Mouse (Mus musculus) kidney, embryonic 15.5 days (tissue): ENCODE data around the gene Arhgap36. TPM values are rescaled to one million over a fixed set of nuclear protein-coding genes. Genes with fewer than 3 reads are reported as not detected.

Experiments used
- ATAC-seq: fragments of 200-750 bp; cut with Nextera tagmentation; replicated peaks from 2 replicates; pipeline ENCODE4 v1.8.0; 2017; ENCODE audit warnings: moderate TSS enrichment; ENCODE audit not compliant: low FRiP score
- H3K27ac ChIP-seq: fragments of 300-500 bp; sonication (generic); 2 replicates; pipeline ENCODE4 v1.5.1; 2015; ENCODE audit warnings: mild to moderate bottlenecking, inconsistent platforms
- H3K27me3 ChIP-seq: fragments of 300-500 bp; sonication (generic); 2 replicates; pipeline ENCODE4 v1.6.1; 2015; ENCODE audit warnings: inconsistent platforms
- H3K36me3 ChIP-seq: fragments of 300-500 bp; sonication (generic); 2 replicates; pipeline ENCODE4 v1.6.1; 2015; ENCODE audit warnings: inconsistent platforms
- H3K4me1 ChIP-seq: fragments of 300-500 bp; sonication (generic); 2 replicates; pipeline ENCODE4 v1.6.1; 2015; ENCODE audit warnings: inconsistent platforms
- H3K4me2 ChIP-seq: fragments of 300-500 bp; sonication (generic); 2 replicates; pipeline ENCODE4 v1.6.1; 2015; ENCODE audit warnings: moderate library complexity, mild to moderate bottlenecking, inconsistent platforms
- H3K4me3 ChIP-seq: fragments of 300-500 bp; sonication (generic); replicated peaks from 2 replicates; pipeline ENCODE4 v1.5.1; 2015; ENCODE audit warnings: mild to moderate bottlenecking, inconsistent platforms
- H3K9ac ChIP-seq: fragments of 300-500 bp; sonication (generic); 2 replicates; pipeline ENCODE4 v1.6.1; 2015; ENCODE audit warnings: mild to moderate bottlenecking, inconsistent platforms
- H3K9me3 ChIP-seq: fragments of 300-500 bp; sonication (generic); replicated peaks from 2 replicates; pipeline ENCODE4 v1.6.1; 2016; ENCODE audit warnings: inconsistent platforms
- WGBS: fragments of 180-500 bp; shearing (Covaris S2); methylation state at CpG from one replicate; pipeline ENCODE4 v1.1.7; 2015; ENCODE audit warnings: mixed read lengths; 5-methylcytosine and 5-hydroxymethylcytosine counted together
- polyA plus RNA-seq: library from polyadenylated mRNA; unstranded; fragments of >200 nt; fragmentation: Nextera tagmentation; extraction: Ambion mirVana; gene quantifications from 2 replicates; pipeline ENCODE4 v1.2.1, GENCODE M21; 2015

Arhgap36 gene
- 5.1 and 8.0 TPM in 2 replicates for polyA plus RNA-seq

DNA sequence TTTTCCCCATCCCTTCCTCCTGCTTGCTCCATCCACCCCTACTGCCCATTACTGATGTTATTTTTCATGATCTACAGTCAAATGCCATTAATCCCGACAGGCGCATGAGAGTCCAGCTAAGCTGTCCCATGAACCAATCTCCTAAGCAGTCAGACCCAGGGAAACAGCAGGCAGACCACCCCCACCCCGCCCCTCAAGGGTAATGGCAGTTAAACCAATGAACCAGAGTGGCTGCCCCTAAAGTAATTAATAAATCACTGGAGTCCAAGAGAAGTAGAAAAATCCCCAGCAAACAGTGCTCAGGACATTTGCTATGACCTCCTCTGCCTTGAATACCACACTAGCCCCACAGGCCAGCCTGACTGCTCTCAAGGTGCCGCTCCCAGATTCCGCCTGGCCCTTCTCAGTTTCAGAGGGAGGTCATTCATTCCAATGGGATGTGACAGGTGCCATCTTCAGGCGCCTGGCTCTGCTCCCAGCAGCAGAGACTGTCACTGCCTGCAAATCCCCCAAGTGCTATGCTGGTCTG is at the start of gene Arhgap36:
TSS of gene Arhgap36 (plus strand) at position 504 of the 529 bp plus-strand sequence.
- Histone ChIP-seq H3K9me3 (no peaks in the 10 kb centered on the region), H3K27me3 (peaks cover 10% of the 10 kb centered on the region), H3K4me1 (no peaks in the 10 kb centered on the region), H3K4me3 (no peak within 1 kb of the TSS), H3K27ac (no peak within 1 kb of the TSS), H3K36me3 (no peaks in the 10 kb centered on the region), H3K9ac (no peak within 1 kb of the TSS), H3K4me2 (no peak within 1 kb of the TSS)
- ATAC-seq = peak; percentile 67
- 38% methylated on average over 6 of the region's 6 CpGs for WGBS

DNA sequence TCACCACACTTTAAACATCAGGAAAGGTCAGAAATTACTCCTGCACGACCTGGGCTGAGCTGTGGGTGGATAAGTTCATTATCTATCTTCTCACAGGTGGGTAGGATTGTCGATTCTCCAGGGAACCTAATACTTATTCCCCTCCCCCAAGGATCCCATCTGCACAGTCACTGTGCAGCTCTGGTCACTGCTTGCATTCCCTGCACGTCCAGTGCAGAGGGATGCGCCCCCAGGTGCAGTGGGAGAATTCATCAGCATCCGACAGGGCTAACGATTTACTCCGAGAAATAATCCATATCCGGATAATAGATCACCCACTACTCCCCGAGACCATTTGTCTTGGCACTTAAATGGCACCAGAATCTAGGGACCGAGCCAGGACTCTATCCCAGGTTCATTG is 6.0 kb upstream of the Arhgap36 start:
- no peak for ATAC-seq
- 53% methylated on average over 10 of the region's 10 CpGs for WGBS
- Histone ChIP-seq H3K4me2 (no peak overlapping the region), H3K27me3 (peaks cover 6% of the 10 kb centered on the region), H3K27ac (no peak overlapping the region), H3K4me3 (no peak overlapping the region), H3K9ac (no peak overlapping the region), H3K9me3 (no peaks in the 10 kb centered on the region), H3K4me1 (no peaks in the 10 kb centered on the region), H3K36me3 (no peaks in the 10 kb centered on the region)

DNA sequence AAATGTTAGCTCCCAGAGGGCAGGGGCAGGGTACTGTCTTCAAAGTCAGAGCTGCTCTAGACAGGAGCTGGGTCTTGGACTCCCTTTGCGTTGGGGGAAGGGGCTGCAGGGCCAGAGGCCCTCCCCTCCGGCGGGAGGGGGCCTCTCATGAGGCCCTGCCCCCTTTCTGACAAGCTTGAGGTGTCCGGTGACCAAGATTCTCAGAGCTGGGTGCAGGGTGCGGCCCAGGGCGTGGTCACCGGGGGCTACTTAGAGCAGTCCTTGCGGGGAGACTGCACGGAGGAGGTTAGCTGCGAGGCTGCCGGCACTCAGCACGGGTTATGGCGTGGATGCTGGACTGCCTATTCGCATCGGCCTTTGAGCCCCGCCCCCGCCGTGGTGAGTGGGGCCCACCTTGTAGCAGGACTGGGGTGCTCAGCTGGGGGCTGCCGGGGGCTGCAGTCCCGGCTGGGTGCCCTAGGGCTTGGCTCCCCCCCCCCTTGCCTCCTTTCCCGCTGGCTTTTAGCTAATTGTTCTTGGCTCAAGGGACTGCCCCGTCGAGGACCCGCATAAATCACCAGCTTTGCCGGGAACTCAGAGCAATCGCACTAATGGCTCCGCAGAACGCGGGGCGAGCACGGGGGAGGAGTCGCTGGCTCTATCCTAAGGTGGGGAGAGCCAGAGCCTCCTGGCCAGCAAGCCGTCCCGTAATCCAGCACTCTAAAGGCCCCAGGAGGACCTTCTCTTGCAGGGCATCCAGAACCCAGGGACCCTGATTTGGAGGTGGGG is 6.7 kb downstream of the Arhgap36 start:
- Histone ChIP-seq H3K4me3 (peak overlapping the region; percentile 42), H3K27me3 (peaks cover 29% of the 10 kb centered on the region; the same call in 1 of the 2 replicates), H3K9ac (no peak overlapping the region), H3K4me2 (peak overlapping the region; percentile 74), H3K4me1 (no peaks in the 10 kb centered on the region), H3K27ac (no peak overlapping the region), H3K9me3 (no peaks in the 10 kb centered on the region), H3K36me3 (no peaks in the 10 kb centered on the region)
- peak; percentile 85 for ATAC-seq
- 21% methylated on average over 34 of the region's 34 CpGs for WGBS

DNA sequence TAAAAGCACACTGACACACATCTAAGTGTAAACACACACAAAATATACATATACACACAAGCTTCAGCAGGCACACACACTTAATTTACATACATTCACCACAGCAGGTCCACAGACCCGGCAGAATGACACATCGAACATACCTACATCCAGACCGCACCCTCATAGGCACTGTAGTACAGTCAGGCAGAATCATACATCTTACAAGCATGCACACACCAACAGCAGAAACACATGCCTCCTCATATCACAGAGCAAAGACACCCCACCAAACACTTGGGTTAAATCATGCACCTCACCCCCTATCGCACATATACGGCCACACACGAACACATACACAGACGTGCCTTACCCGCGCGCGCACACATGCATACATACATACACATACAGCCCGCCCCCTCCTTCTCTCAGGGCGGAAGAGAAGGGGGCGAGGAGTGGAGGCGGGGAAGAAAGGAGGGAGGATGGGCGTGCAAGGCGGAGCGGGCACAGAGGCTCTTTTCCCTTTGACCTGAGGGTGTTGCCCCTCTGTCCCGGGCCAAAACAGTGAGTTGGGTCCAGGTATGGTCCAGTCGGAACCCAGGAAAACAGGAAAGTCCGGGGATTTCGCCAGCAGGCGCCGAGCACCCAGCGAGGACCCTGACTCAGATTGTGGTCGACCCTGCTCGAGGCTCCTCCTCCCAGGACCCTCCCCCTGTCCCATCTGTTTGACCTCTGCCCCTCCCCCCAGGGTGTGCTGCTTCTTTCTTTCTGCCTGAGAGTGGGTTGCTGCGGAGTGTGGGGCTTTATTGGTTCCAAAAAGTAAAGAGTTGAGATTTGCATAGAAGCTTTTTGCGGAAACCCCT is 16.4 kb downstream of the Arhgap36 start:
- Histone ChIP-seq H3K27me3 (peaks cover 49% of the 10 kb centered on the region), H3K4me2 (peak overlapping the region; percentile 64), H3K4me3 (peak overlapping the region; percentile 35), H3K36me3 (no peaks in the 10 kb centered on the region), H3K9me3 (no peaks in the 10 kb centered on the region), H3K27ac (no peak overlapping the region), H3K4me1 (no peaks in the 10 kb centered on the region), H3K9ac (no peak overlapping the region)
- ATAC-seq = peak; percentile 43; the same call in 1 of the 2 replicates
- WGBS = 22% methylated on average over 26 of the region's 29 CpGs

DNA sequence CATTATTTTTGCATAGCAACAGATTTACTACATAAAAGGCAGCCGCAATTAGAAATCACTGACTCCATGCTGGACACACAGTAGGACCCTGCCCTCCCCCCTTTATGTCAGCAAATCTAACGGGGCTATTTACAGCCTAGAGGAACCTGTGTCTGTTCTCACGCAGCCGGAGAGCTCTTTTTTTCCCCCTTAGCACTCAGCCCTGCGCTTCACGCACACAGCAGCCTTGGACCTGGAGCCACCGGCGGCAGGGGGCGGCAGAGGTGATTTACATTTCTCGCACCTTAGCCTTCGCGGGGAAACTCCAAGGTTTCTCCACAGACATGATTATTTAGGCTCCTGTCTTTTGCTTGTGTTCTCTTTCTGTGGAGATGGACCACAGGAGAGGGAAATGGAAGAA is 17.1 kb downstream of the Arhgap36 start:
- H3K27ac ChIP-seq = no peak overlapping the region
- no peak for ATAC-seq
- peak overlapping the region; percentile 64 for H3K4me2 ChIP-seq
- H3K4me3 ChIP-seq = peak overlapping the region; percentile 35
- H3K9me3 ChIP-seq = no peaks in the 10 kb centered on the region
- H3K9ac ChIP-seq = no peak overlapping the region
- H3K27me3 ChIP-seq = peaks cover 55% of the 10 kb centered on the region
- no peaks in the 10 kb centered on the region for H3K36me3 ChIP-seq
- 12% methylated on average over 12 of the region's 12 CpGs for WGBS
- no peaks in the 10 kb centered on the region for H3K4me1 ChIP-seq

DNA sequence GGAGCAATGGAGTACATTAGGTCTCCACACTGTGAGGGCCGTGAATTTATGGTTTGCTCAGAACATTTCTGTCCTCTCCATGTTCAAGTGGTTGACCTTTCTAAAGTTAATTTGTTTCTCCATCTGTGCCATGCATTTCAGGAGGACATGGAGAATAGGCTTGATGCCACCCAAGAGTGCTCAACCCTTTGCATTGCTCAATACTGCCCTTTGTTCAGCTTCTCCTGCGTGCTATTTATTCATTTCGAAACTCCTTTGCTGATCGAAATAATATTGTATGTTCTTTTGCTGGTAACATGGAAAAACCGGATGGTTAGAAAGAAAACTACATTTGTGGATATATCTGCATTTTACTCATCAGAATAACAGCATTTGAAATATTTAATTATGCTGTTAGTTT is 25.4 kb downstream of the Arhgap36 start:
- WGBS = 87% methylated on average over 5 of the region's 5 CpGs
- no peak for ATAC-seq
- no peak overlapping the region for H3K4me2 ChIP-seq

DNA sequence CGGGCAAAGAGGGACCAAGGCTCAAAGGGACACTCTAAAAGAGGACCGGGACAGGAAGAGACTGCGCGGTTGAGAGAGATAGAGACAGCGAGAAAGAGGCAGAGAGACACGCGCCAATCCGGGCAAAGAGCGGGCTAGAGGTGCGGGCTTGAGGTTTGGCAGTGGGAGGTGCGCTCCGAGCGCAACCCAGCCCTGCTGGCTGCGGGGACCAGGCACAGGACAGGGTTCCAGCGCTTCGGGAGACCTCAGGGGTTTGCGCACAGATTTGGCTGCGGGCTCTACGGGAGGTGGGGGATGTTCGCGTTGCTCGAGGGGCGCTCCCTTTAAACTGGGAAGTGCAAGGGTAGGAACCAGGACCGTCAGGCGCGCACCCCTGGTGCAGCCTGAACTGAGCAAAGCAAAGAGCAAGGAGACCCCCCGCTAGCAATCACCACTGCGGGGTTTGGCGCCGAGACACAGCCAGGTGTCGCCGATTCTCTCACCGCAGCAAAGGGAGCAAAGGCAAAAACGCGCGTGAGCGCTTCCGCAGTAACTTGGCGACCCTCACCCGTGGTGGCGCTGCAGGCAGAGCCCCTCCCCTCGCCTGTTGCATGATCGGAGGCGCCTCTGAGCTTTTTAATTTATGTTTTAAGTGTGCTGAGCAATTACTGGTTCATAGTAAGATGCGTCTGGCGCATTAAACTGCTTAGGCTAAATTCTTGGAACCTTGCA is 30.1 kb downstream of the Arhgap36 start:
- Histone ChIP-seq H3K27me3 (peaks cover 51% of the 10 kb centered on the region), H3K4me3 (peak overlapping the region; percentile 33), H3K27ac (no peak overlapping the region), H3K9ac (no peak overlapping the region), H3K4me2 (peak overlapping the region; percentile 59), H3K4me1 (peaks cover 7% of the 10 kb centered on the region), H3K9me3 (no peaks in the 10 kb centered on the region), H3K36me3 (no peaks in the 10 kb centered on the region)
- 18% methylated on average over 46 of the region's 46 CpGs for WGBS
- ATAC-seq = 0 out of 2 replicates have a peak, but pooled peaks have one; percentile 25

More for the DNA sequence above, 25.4 kb downstream of the Arhgap36 start:
- Histone ChIP-seq H3K9me3 (no peaks in the 10 kb centered on the region), H3K27ac (no peak overlapping the region), H3K36me3 (no peaks in the 10 kb centered on the region), H3K9ac (no peak overlapping the region), H3K27me3 (peaks cover 49% of the 10 kb centered on the region), H3K4me3 (no peak overlapping the region), H3K4me1 (peaks cover 5% of the 10 kb centered on the region)

Other genes starting within 250 kb of the Arhgap36 start
- gene Enox2, start 175.7 kb upstream of the Arhgap36 start, polyA plus RNA-seq = 8.0 and 8.3 TPM in 2 replicates
- gene Olfr1320, start 208.4 kb downstream of the Arhgap36 start, polyA plus RNA-seq = not detected in 2 replicates